Comparison of ENCODE assay signal across 8 mouse cellular contexts in genomic region chr1:33966328-33966727, GRCm38 (mm10). TPM values are rescaled to one million over a fixed set of nuclear protein-coding genes. Genes with fewer than 3 reads are reported as not detected.
A peak's percentile ranks its signal among the peaks of the same experiment; 100 is the strongest.
DNase-seq lines count a peak whose midpoint lies in the region; ATAC-seq and TF ChIP-seq lines count a peak whose summit lies in the region.

No protein-coding gene starts in this region.

- H3K4me1 ChIP-seq in cerebellum, adult 2 months (ENCODE audit: control insufficient read depth, insufficient read depth, low read length): peaks cover 5% of the 10 kb centered on the region; the same call in 1 of the 2 replicates
- H3K4me1 ChIP-seq in liver, embryonic 14.5 days (replicated peaks; ENCODE audit: control insufficient read depth in 2 of 2, insufficient read depth in 2 of 2, low read length in 1 of 2): no peaks in the 10 kb centered on the region

- peak in 1 of 2 experiments; percentile 57 for DNase-seq in cerebellum, adult 2 months
- no peak for DNase-seq in cerebellum, adult 11-12 months
- DNase-seq in liver, embryonic 14.5 days (ENCODE audit: low read depth in 3 of 3, low spot score in 3 of 3): peak in 1 of 3 experiments; percentile 10
- DNase-seq in liver: no peak
- peak; percentile 28 for DNase-seq in c-Kit-positive CD71-positive TER-119-negative erythroid progenitor cells, embryonic 14.5 days (ENCODE audit: low read depth)
- peak; percentile 91 for DNase-seq in retina, embryonic 14.5 days (ENCODE audit: low spot score)

- no peak for TF ChIP-seq EP300 in liver, embryonic 14.5 days (IDR thresholded peaks at IDR 0.05; ENCODE audit: low read depth)

- ATAC-seq in liver, embryonic 14.5 days (ENCODE audit: insufficient read depth): no peak
- 0 out of 4 replicates have a peak, but pooled peaks have one; percentile 25 to 34 for ATAC-seq in hematopoietic stem cell, adult 5-6 weeks (replicated peaks in 1 of 2; ENCODE audit: insufficient read depth in 1 of 2, low FRiP score in 2 of 2, low TSS enrichment in 1 of 2, low read depth in 1 of 2, poor library complexity in 2 of 2, severe bottlenecking in 2 of 2)
- ATAC-seq in monocyte, adult 5-6 weeks (replicated peaks; ENCODE audit: insufficient number of reproducible peaks, low FRiP score, low TSS enrichment, poor library complexity, severe bottlenecking): no peak

- no peaks in the 10 kb centered on the region for H3K27me3 ChIP-seq in cerebellum, adult 2 months (ENCODE audit: control insufficient read depth, insufficient read depth, low read length)
- no peaks in the 10 kb centered on the region for H3K27me3 ChIP-seq in liver, embryonic 14.5 days (ENCODE audit: control insufficient read depth, insufficient read depth, low read length)

- H3K4me2 ChIP-seq in liver, embryonic 14.5 days (ENCODE audit: low read depth): no peak overlapping the region

- H3K9ac ChIP-seq in liver, embryonic 14.5 days (replicated peaks): no peak overlapping the region

- TF ChIP-seq CTCF in cerebellum, adult 2 months (IDR thresholded peaks at IDR 0.05; ENCODE audit: borderline replicate concordance, insufficient read depth, low read depth, low read length): peak; percentile 54; the same call in 1 of the 2 replicates
- peak; percentile 58 for TF ChIP-seq CTCF in liver, embryonic 14.5 days (IDR thresholded peaks at IDR 0.05; ENCODE audit: low read depth)

- H3K27ac ChIP-seq in cerebellum, adult 2 months (ENCODE audit: insufficient read depth, low read length): no peak overlapping the region
- H3K27ac ChIP-seq in liver, embryonic 14.5 days: no peak overlapping the region

- WGBS in cerebellum, adult 2 months: 21% methylated on average over 6 of the region's 6 CpGs
- WGBS in liver, embryonic 14.5 days (ENCODE audit: insufficient replicate concordance): 26% methylated on average over 6 of the region's 6 CpGs

- H3K36me3 ChIP-seq in liver, embryonic 14.5 days (replicated peaks; ENCODE audit: control insufficient read depth, insufficient read depth, low read depth): no peaks in the 10 kb centered on the region

- no peak for TF ChIP-seq POLR2A in cerebellum, adult 2 months (IDR thresholded peaks at IDR 0.05; ENCODE audit: borderline replicate concordance, insufficient read depth, low read length)

- H3K9me3 ChIP-seq in liver, embryonic 14.5 days (ENCODE audit: control insufficient read depth, low read length): no peaks in the 10 kb centered on the region

- H3K4me3 ChIP-seq in cerebellum, adult 2 months (replicated peaks; ENCODE audit: insufficient read depth, low read depth, low read length): no peak overlapping the region
- no peak overlapping the region for H3K4me3 ChIP-seq in liver, embryonic 14.5 days (ENCODE audit: insufficient read depth in 1 of 2, low read depth in 2 of 2, low read length in 2 of 2)

RNA-seq across cellular contexts. Expression of gene Dst, which starts 58.3 kb away (rescaled TPM):
- 143 and 148 TPM in 2 replicates for polyA plus RNA-seq in cerebellum, adult 2 months (2012; rRNA removed)
- 4.3 and 5.0 TPM in 2 replicates for polyA plus RNA-seq in liver, embryonic 14.5 days (2012; rRNA removed)
- 4.3 and 4.9 TPM in 2 replicates for polyA plus RNA-seq in liver, embryonic 14.5 days (2014; fragmentation: Nextera tagmentation; extraction: Ambion mirVana)
- total RNA-seq in hematopoietic stem cell, adult 5-6 weeks (2017): 48.7 and 58.5 TPM in 2 replicates
- total RNA-seq in monocyte, adult 5-6 weeks (2017): 0.29 to 2.0 TPM (median 0.96 TPM) in 3 replicates

RNA-seq across cellular contexts. Expression of gene Bend6, which starts 58.7 kb away (rescaled TPM):
- polyA plus RNA-seq in cerebellum, adult 2 months (2012; rRNA removed): 276 and 283 TPM in 2 replicates
- 0.37 and 0.49 TPM in 2 replicates for polyA plus RNA-seq in liver, embryonic 14.5 days (2012; rRNA removed)
- polyA plus RNA-seq in liver, embryonic 14.5 days (2014; fragmentation: Nextera tagmentation; extraction: Ambion mirVana): 0.47 and 0.82 TPM in 2 replicates
- 0.38 TPM in 1 of 2 replicates, not detected in the other for total RNA-seq in hematopoietic stem cell, adult 5-6 weeks (2017)
- total RNA-seq in monocyte, adult 5-6 weeks (2017): 0.97 to 3.2 TPM in 2 of 3 replicates, not detected in the other

Comparison
In these comparisons a context has a peak if more than half of its experiments do, and no peak if none do; other contexts are left out.
1. DNase-seq: peak in c-Kit-positive CD71-positive TER-119-negative erythroid progenitor cells, embryonic 14.5 days (single experiment) and retina, embryonic 14.5 days (single experiment); none in cerebellum, adult 11-12 months (single experiment) and liver (single experiment).
2. ATAC-seq: peak in hematopoietic stem cell, adult 5-6 weeks (2 of 2); none in liver, embryonic 14.5 days (single experiment) and monocyte, adult 5-6 weeks (single experiment).
3. RNA of gene Dst, which starts 58.3 kb away (total RNA-seq): 48.7 to 58.5 TPM in hematopoietic stem cell, adult 5-6 weeks; 0.29 to 2.0 TPM in monocyte, adult 5-6 weeks; every median in the first group is over 10 times any median in the second.